Mouse (Mus musculus): ENCODE data around the gene Ltb. TPM values are rescaled to one million over a fixed set of nuclear protein-coding genes. Genes with fewer than 3 reads are reported as not detected.
"Not testable (repeated sequence)": the region's sequence is repeated elsewhere in the genome, so short reads cannot be mapped to it uniquely, and the experiment has no call there.

The Ltb gene
- polyA plus RNA-seq, 1 experiment from 2014 or later: 0.54 TPM

GRCm38 (mm10) chr17:35222299-35222698 lies 28.1 kb downstream of the Ltb start:
- Histone ChIP-seq H3K27ac (no peak overlapping the region), H3K36me3 (peaks cover 43% of the 10 kb centered on the region), H3K9ac (no peak overlapping the region), H3K9me3 (replicated peaks) (no peaks in the 10 kb centered on the region), H3K4me3 (no peak overlapping the region), H3K4me2 (replicated peaks) (no peak overlapping the region), H3K4me1 (peaks cover 4% of the 10 kb centered on the region; the same call in 1 of the 2 replicates), H3K27me3 (no peaks in the 10 kb centered on the region)
- 71% methylated on average over 6 of the region's 6 CpGs for WGBS
- ATAC-seq (ENCODE audit: low FRiP score): no peak

GRCm38 (mm10) chr17:35224641-35225040 lies 30.4 kb downstream of the Ltb start:
- 97% methylated on average over 4 of the region's 4 CpGs for WGBS
- H3K27ac ChIP-seq: no peak overlapping the region
- H3K9ac ChIP-seq: no peak overlapping the region
- peaks cover 4% of the 10 kb centered on the region; the same call in 1 of the 2 replicates for H3K4me1 ChIP-seq
- no peak overlapping the region for H3K4me2 ChIP-seq (replicated peaks)
- no peaks in the 10 kb centered on the region for H3K27me3 ChIP-seq
- H3K4me3 ChIP-seq: no peak overlapping the region
- peaks cover 59% of the 10 kb centered on the region for H3K36me3 ChIP-seq
- no peaks in the 10 kb centered on the region for H3K9me3 ChIP-seq (replicated peaks)
- ATAC-seq (ENCODE audit: low FRiP score): no peak

GRCm38 (mm10) chr17:35225456-35225855 lies 31.2 kb downstream of the Ltb start:
- no peaks in the 10 kb centered on the region for H3K27me3 ChIP-seq
- ATAC-seq (ENCODE audit: low FRiP score): no peak
- no peak overlapping the region for H3K27ac ChIP-seq
- WGBS: 96% methylated on average over 5 of the region's 5 CpGs
- H3K4me3 ChIP-seq: no peak overlapping the region
- H3K4me1 ChIP-seq: peaks cover 4% of the 10 kb centered on the region; the same call in 1 of the 2 replicates
- H3K4me2 ChIP-seq (replicated peaks): no peak overlapping the region
- H3K9ac ChIP-seq: no peak overlapping the region
- peaks cover 53% of the 10 kb centered on the region for H3K36me3 ChIP-seq
- H3K9me3 ChIP-seq (replicated peaks): no peaks in the 10 kb centered on the region

GRCm38 (mm10) chr17:35226561-35227046 lies 32.4 kb downstream of the Ltb start:
- Histone ChIP-seq H3K27me3 (no peaks in the 10 kb centered on the region), H3K9me3 (replicated peaks) (no peaks in the 10 kb centered on the region), H3K4me3 (no peak overlapping the region), H3K36me3 (peaks cover 51% of the 10 kb centered on the region), H3K9ac (no peak overlapping the region), H3K27ac (no peak overlapping the region), H3K4me1 (peaks cover under 1% of the 10 kb centered on the region; the same call in 1 of the 2 replicates), H3K4me2 (replicated peaks) (no peak overlapping the region)
- ATAC-seq (ENCODE audit: low FRiP score): no peak
- WGBS: 87% methylated on average over 14 of the region's 14 CpGs

GRCm38 (mm10) chr17:35231022-35231421 lies 36.8 kb downstream of the Ltb start:
- Histone ChIP-seq H3K4me1 (peaks cover 28% of the 10 kb centered on the region), H3K9ac (no peak overlapping the region), H3K36me3 (peaks cover 43% of the 10 kb centered on the region), H3K27me3 (no peaks in the 10 kb centered on the region), H3K9me3 (replicated peaks) (no peaks in the 10 kb centered on the region), H3K4me2 (replicated peaks) (no peak overlapping the region), H3K27ac (no peak overlapping the region), H3K4me3 (no peak overlapping the region)
- 90% methylated on average over 10 of the region's 10 CpGs for WGBS
- ATAC-seq (ENCODE audit: low FRiP score): no peak

- ATAC-seq (ENCODE audit: low FRiP score): no peak
- H3K4me1 ChIP-seq: peaks cover 34% of the 10 kb centered on the region
- no peak overlapping the region for H3K27ac ChIP-seq
- H3K36me3 ChIP-seq: peaks cover 40% of the 10 kb centered on the region
- H3K27me3 ChIP-seq: no peaks in the 10 kb centered on the region
- H3K4me2 ChIP-seq (replicated peaks): peak overlapping the region; percentile 31
- no peaks in the 10 kb centered on the region for H3K9me3 ChIP-seq (replicated peaks)
- no peak overlapping the region for H3K4me3 ChIP-seq
- H3K9ac ChIP-seq: no peak overlapping the region; the same call in 1 of the 2 replicates
- WGBS: 13% methylated on average over 12 of the region's 12 CpGs
Measured at GRCm38 (mm10) chr17:35232043-35232442, 37.8 kb downstream of the Ltb start.

- H3K36me3 ChIP-seq: peaks cover 35% of the 10 kb centered on the region
- H3K9ac ChIP-seq: no peak overlapping the region; the same call in 1 of the 2 replicates
- H3K9me3 ChIP-seq (replicated peaks): no peaks in the 10 kb centered on the region
- 0 out of 2 replicates have a peak overlapping the region, but pooled peaks have one; percentile 1 for H3K4me2 ChIP-seq (replicated peaks)
- no peak overlapping the region for H3K27ac ChIP-seq
- 94% methylated on average over 5 of the region's 5 CpGs for WGBS
- H3K4me3 ChIP-seq: no peak overlapping the region
- ATAC-seq (ENCODE audit: low FRiP score): no peak
- no peaks in the 10 kb centered on the region for H3K27me3 ChIP-seq
- peaks cover 34% of the 10 kb centered on the region for H3K4me1 ChIP-seq
Measured at GRCm38 (mm10) chr17:35232659-35233058, 38.4 kb downstream of the Ltb start.

GRCm38 (mm10) chr17:35233114-35233980 lies 39.1 kb downstream of the Ltb start, which contains the start of gene Atp6v1g2:
Gene Atp6v1g2 (plus strand): TSS chr17:35233660.
- Histone ChIP-seq H3K4me3 (peak within 1 kb of the TSS; percentile 56), H3K27ac (peak within 1 kb of the TSS; percentile 95; the same call in 1 of the 2 replicates), H3K36me3 (peaks cover 28% of the 10 kb centered on the region), H3K9ac (peak within 1 kb of the TSS; percentile 85; the same call in 1 of the 2 replicates), H3K4me1 (peaks cover 34% of the 10 kb centered on the region), H3K4me2 (replicated peaks) (peak within 1 kb of the TSS; percentile 78), H3K9me3 (replicated peaks) (no peaks in the 10 kb centered on the region), H3K27me3 (no peaks in the 10 kb centered on the region)
- 84% methylated on average over 18 of the region's 18 CpGs for WGBS
- ATAC-seq (ENCODE audit: low FRiP score): no peak

GRCm38 (mm10) chr17:35234090-35234489 lies 39.9 kb downstream of the Ltb start:
- not testable (repeated sequence) for H3K4me3 ChIP-seq; H3K27me3 ChIP-seq; H3K27ac ChIP-seq; ATAC-seq (ENCODE audit: low FRiP score); H3K9me3 ChIP-seq (replicated peaks); H3K9ac ChIP-seq
- 96% methylated on average over 7 of the region's 7 CpGs for WGBS
- Histone ChIP-seq H3K4me2 (replicated peaks) (peak overlapping the region; percentile 78), H3K4me1 (peaks cover 34% of the 10 kb centered on the region), H3K36me3 (peaks cover 21% of the 10 kb centered on the region)

GRCm38 (mm10) chr17:35234903-35235302 lies 40.7 kb downstream of the Ltb start:
- Histone ChIP-seq H3K4me1 (peaks cover 34% of the 10 kb centered on the region), H3K27me3 (no peaks in the 10 kb centered on the region), H3K4me3 (peak overlapping the region; percentile 56), H3K9ac (peak overlapping the region; percentile 85), H3K36me3 (peaks cover 13% of the 10 kb centered on the region), H3K4me2 (replicated peaks) (peak overlapping the region; percentile 78), H3K9me3 (replicated peaks) (no peaks in the 10 kb centered on the region), H3K27ac (peak overlapping the region; percentile 95)
- ATAC-seq (ENCODE audit: low FRiP score): peak; percentile 4; the same call in 1 of the 2 replicates
- WGBS: 8% methylated on average over 31 of the region's 31 CpGs

GRCm38 (mm10) chr17:35235614-35236389 lies 41.6 kb downstream of the Ltb start, which contains the start of gene Nfkbil1:
Gene Nfkbil1 (minus strand): TSS chr17:35235792.
- Histone ChIP-seq H3K4me3 (peak within 1 kb of the TSS; percentile 56), H3K9me3 (replicated peaks) (no peaks in the 10 kb centered on the region), H3K36me3 (peaks cover 9% of the 10 kb centered on the region; the same call in 1 of the 2 replicates), H3K4me1 (peaks cover 39% of the 10 kb centered on the region), H3K27ac (peak within 1 kb of the TSS; percentile 95), H3K27me3 (no peaks in the 10 kb centered on the region), H3K9ac (peak within 1 kb of the TSS; percentile 85), H3K4me2 (replicated peaks) (peak within 1 kb of the TSS; percentile 78)
- peak; percentile 77 for ATAC-seq (ENCODE audit: low FRiP score)
- WGBS: under 1% methylated on average over 35 of the region's 35 CpGs

GRCm38 (mm10) chr17:35236390-35236746 lies 42.1 kb downstream of the Ltb start:
- WGBS: under 1% methylated on average over 18 of the region's 18 CpGs
- Histone ChIP-seq H3K27ac (peak overlapping the region; percentile 95), H3K9ac (peak overlapping the region; percentile 85), H3K4me1 (peaks cover 41% of the 10 kb centered on the region), H3K36me3 (0 out of 2 replicates have a peak, but pooled peaks cover 7% of the 10 kb centered on the region), H3K27me3 (no peaks in the 10 kb centered on the region), H3K4me2 (replicated peaks) (peak overlapping the region; percentile 78), H3K9me3 (replicated peaks) (no peaks in the 10 kb centered on the region), H3K4me3 (peak overlapping the region; percentile 56)
- ATAC-seq (ENCODE audit: low FRiP score): peak; percentile 81

All from hindbrain, embryonic 12.5 days (tissue).